Mouse (Mus musculus) megakaryocyte-erythroid progenitor cell, adult 5-6 weeks (primary cell): ENCODE data around the gene Mcemp1. TPM values are rescaled to one million over a fixed set of nuclear protein-coding genes. Genes with fewer than 3 reads are reported as not detected.
A peak's percentile ranks its signal among the peaks of the same experiment; 100 is the strongest.

ENCODE experiments used
- ATAC-seq: replicated peaks from 2 replicates; pipeline ENCODE4 v1.8.0; 2016; ENCODE audit warnings: mild to moderate bottlenecking, inconsistent platforms; ENCODE audit not compliant: severe bottlenecking, poor library complexity, low FRiP score, low TSS enrichment
- total RNA-seq, 2 experiments: library from RNA; stranded (forward) in 1 of 2; stranded (reverse) in 1 of 2; fragments of 200-1000, 215-1000 nt in 1 of 2; fragments of >200 nt in 1 of 2; fragmentation: Nextera tagmentation in 1 of 2; gene quantifications; 2 replicates each; pipeline ENCODE4 v1.2.3; 2014 to 2017

Gene Mcemp1
- total RNA-seq (2014; fragmentation: Nextera tagmentation) (2.7 TPM in 1 of 2 replicates, not detected in the other), total RNA-seq (2017) (not detected in 2 replicates)

GRCm38 (mm10) chr8:3665507-3665906 lies at the start of gene Mcemp1:
TSS of gene Mcemp1 (plus strand) at chr8:3665754.
- ATAC-seq: no peak

GRCm38 (mm10) chr8:3621199-3621970 lies 44.2 kb upstream of the Mcemp1 start, which contains the start of the genes Xab2 and Pet100:
TSS of gene Xab2 (minus strand) at chr8:3621316.
TSS of gene Pet100 (plus strand) at chr8:3621548.
- peak; percentile 93 for ATAC-seq

- ATAC-seq: no peak
These were observed 43.4 kb upstream of the Mcemp1 start for GRCm38 (mm10) chr8:3622119-3622518.

DNA sequence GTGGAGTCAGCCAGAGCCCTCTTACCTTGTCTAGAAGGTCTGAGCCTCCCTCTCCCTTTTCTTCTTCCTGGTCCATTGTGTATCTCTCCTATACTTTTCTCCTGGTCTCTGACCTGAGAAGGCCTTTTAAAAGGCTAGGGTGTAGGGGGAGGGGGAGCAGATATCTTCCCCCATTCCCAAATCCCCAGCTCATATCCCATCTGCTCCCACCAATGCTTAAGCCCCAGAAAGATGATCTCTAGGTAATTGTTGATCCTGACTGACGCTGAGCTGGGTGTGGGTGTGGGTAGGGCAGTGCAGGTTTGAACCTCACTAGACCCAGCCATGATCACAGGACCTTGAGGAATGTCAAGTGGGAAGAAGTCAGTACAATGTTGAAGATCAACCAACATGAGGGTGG lies 40.1 kb upstream of the Mcemp1 start, which contains the start of gene Pcp2:
Gene Pcp2 (minus strand): TSS at position 101 of the 400 bp plus-strand sequence.
- ATAC-seq: no peak

- ATAC-seq: no peak
These were observed 38.6 kb upstream of the Mcemp1 start for GRCm38 (mm10) chr8:3626971-3627370.

- ATAC-seq: peak; percentile 58
These were observed 37.5 kb upstream of the Mcemp1 start for GRCm38 (mm10) chr8:3628014-3628413.

DNA sequence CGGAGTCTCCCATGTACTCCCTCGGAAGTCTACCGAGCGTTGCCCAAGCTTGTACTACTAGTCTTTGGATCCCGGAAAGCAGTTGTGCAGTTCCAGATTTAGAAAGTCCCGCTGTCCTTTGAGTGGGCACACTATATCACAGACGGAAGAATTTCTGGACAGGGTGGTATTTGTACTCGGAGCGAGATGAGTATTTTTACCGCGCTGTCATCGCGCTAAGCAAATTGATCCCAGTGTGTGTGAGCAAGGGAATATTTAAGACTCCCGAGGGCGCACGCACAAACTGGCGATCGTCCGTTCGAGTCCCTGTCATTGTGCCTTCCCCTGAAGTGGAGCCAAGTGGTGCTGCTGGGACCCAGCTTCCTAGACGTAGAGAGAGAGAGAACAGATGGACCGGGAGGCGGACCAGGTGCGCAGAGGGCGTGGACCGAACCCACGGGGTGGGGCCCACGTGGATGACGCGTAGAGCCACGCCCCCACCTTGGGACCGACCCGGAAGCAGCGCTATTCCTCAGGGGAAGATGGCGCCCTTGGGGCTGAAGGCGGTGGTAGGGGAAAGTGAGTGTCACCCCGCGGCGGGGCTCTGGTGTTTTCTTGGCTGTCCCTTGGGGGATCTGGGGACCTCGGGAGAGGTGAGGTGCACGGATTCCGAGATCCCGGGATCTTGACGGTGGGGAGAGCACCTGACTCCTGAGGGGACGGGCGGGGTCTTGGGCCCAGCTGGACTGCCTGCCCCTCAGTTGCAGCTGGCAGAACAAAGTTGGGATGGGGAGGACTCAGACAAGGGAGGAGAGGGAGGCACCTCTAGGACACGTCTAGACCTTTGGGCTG lies 34.7 kb upstream of the Mcemp1 start, which contains the start of gene Stxbp2:
Gene Stxbp2 (plus strand): TSS at position 309 of the 831 bp plus-strand sequence.
- ATAC-seq: peak; percentile 94

DNA sequence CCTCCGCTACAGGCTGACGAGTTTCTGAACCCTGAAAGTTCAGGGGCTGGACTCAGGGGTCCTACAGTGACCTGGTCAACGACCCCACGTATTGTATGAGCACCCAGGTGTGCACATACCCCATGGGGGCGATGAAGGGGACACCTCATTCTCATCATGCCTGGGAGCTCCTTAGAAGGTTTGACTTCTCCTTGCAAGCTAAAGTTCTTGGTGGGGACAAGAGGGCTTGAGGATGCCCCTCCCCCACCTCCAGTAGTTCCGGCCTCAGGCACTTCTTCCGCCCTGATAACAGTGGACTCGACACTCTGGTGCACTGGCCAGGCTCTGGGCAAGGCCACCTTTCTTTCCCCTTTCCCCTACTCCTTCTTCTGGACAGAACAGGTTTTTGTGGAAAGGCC lies 34.1 kb upstream of the Mcemp1 start:
- peak; percentile 52 for ATAC-seq

GRCm38 (mm10) chr8:3645804-3646203 lies 19.8 kb upstream of the Mcemp1 start:
- ATAC-seq: peak; percentile 99

DNA sequence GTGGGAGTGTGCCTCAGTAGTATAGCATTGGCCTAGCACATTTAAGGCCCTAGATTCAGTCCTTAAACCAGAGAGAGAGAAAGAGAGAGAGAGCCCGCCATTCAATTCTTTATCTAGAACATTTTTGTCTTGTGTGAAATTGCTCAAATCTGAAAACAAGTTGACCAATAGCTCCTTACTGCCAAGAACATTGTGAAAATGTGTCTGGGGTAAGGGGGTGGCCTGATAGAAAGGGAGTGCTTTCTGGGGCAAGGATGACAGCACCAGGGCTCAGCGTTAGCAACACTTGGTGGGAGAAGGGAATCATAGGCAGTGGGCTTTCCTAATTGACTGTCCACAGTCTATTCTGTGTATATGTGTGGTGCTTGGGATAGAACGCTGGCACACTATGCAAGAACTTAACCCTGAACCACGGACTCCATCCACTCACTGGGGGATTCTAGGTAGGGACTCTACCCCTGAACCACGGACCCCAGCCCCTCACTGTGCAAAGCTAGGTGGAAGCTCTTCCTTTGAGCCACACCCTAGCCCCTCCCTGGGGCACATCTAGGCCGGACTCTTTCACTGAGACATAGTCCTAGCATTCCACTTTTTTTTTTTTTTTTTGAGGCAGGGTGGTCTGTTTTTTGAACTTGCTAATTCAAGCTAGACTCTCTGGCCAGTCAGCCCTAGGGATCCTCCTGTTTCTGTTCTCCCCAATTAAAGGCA lies 18.6 kb upstream of the Mcemp1 start:
- ATAC-seq: no peak

DNA sequence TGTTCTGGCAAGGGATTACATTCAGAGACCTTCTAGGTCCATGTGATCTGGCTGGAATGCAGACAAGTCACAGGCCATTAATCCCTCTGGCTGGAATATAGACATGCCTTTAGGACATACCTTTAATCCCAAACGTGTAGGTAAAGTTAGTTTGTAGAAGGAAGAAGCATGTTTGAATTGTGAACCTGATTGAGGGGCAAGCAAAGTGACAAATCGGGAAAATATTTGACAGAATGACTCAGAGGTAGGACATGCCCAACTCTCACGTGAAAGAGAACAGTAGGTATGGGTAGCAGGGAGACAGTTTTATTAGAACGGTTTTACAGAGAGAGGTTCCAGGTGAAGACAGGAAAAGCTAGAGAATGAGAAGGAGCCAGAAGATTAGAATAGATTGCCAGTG lies 18.0 kb upstream of the Mcemp1 start:
- no peak for ATAC-seq

GRCm38 (mm10) chr8:3648268-3648667 lies 17.3 kb upstream of the Mcemp1 start:
- ATAC-seq: no peak

DNA sequence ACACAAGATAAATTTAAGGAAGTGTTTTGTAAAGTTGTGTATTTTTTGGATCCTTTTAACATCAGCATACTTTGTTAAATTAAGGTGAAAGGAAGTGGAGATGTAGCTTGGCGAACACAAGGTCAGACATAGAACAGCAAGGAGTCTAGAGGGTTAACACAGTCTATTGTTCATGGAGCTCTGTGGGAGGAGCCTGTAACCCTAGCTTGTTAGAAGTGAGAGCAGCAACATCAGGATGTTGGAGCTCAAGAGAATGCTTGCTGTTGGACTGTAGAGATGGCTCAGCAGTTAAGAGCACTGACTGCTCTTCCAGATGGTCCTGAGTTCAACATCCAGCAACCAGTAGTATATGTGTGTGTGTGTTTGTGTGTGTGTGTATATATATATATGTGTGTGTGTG lies 16.6 kb upstream of the Mcemp1 start:
- ATAC-seq: no peak

DNA sequence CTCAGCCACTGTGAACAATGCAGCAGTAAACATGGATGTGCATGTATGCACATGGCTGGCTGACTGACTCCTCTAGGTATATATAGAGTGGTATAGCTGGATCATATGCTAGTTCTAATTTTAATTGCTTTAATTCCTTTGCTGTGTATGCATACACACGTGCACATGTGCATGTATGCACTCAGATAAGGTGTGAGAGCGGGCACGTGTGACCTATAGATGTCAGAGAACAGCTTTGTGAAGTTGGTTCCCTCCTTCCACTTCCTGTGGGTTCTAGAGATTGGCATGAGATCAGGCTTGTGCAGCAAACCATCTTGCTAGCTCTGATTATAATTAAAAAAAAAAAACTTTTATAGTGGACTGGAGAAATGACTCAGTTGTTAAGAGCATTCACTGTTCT lies 12.7 kb upstream of the Mcemp1 start:
- peak; percentile 51; the same call in 1 of the 2 replicates for ATAC-seq

GRCm38 (mm10) chr8:3654726-3655508 lies 10.6 kb upstream of the Mcemp1 start:
- ATAC-seq: no peak

DNA sequence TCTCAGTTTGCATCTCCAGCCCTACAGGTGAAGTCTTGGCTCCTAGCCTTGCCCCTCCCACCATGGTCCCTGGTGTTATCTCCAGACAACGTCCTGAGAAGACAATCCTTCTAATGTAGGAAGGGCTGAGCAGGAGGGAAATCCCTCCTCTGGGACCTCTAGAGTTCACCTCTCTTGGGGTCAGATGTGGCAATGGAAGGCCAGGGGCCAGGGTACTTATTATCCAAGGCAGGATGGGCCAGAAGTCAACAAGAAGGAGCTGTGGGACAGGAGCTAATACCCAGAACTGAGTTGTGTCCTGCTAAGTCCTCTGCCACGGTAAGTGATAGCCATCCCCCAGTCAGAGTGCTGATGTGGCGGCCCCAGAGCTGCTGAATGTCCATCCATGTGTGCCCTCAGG lies 10.0 kb upstream of the Mcemp1 start, which contains the start of gene Retn:
Gene Retn (plus strand): TSS at position 245 of the 400 bp plus-strand sequence.
- ATAC-seq: no peak

DNA sequence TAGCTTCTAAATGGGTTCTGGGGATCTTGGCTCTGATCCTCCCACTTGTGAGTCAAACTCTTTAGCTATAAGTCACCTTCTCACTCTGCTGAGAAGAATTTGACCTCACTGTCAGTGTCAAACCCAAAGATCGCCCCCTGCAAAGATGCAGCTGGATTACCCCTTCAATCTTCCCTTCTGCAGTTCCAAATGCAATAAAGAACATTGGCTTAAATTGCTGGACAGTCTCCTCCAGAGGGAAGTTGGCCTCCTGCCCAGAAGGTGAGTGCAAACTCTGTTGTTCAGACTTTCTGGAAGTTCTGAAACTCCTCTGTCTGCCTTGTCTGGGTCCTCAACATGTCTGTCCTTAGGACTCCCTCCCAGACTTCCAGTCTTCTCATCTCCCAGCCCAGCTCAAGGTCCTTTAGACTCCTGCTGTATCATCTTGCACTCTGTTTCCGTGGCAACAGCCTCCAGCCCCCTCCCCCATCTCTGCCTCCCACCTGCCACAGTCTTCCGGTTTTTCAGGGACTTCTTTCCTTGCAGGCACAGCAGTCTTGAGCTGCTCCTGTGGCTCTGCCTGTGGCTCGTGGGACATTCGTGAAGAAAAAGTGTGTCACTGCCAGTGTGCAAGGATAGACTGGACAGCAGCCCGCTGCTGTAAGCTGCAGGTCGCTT lies 8.7 kb upstream of the Mcemp1 start:
- ATAC-seq: no peak

DNA sequence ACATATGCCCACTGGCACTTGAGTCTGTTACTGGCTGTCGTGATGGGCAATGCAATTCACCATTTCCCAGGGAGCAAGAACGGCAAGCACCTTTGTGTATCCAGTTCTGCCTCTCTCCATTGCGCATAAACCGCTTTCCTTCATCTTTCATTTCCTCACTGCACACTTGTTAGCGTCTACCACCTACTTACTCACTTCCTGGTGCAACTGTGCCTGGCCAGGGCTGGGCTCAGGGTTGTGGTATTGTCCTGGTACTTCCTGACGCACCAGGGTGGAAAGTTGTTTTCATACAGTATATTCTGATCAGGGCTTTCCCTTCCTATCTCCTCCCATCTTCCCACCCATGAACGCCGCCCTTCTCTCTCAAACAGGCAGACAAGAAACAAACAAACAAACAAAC lies 4.7 kb upstream of the Mcemp1 start:
- no peak for ATAC-seq
